Mouse (Mus musculus): ENCODE measurements around the gene Tspyl1. TPM values are rescaled to one million over a fixed set of nuclear protein-coding genes. Genes with fewer than 3 reads are reported as not detected.

Tspyl1 gene
- polyA plus RNA-seq, 1 experiment: 110 TPM

DNA sequence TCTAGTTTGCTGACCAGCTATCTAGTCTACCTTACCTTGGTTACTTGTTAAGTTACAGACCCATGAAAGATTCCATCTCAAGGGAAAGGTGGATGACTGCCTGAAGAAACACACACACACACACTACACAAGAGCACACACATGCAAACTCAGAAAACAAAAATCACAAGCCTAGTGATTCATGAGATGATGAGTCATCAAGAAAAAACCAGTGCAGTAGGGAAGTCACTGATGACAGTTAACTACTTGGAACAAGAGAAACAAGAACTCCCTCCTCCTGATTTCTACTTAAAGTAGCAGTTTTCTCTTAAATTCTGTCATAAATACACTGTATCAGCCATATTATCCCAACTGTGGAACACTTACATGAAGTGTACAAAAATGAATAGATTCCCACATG lies 25.1 kb downstream of the Tspyl1 start:
- Histone ChIP-seq H3K27me3 (ENCODE audit: control insufficient read depth, insufficient read depth, low read length) (no peaks in the 10 kb centered on the region), H3K27ac (ENCODE audit: insufficient read depth, low read length) (no peak overlapping the region), H3K4me3 (replicated peaks; ENCODE audit: insufficient read depth, low read depth, low read length) (no peak overlapping the region), H3K4me1 (ENCODE audit: control insufficient read depth, insufficient read depth, low read length) (peaks cover 3% of the 10 kb centered on the region; the same call in 1 of the 2 replicates)
- TF ChIP-seq CTCF (IDR thresholded peaks at IDR 0.05; ENCODE audit: borderline replicate concordance, insufficient read depth, low read depth, low read length) (no peak), POLR2A (IDR thresholded peaks at IDR 0.05; ENCODE audit: borderline replicate concordance, insufficient read depth, low read length) (no peak)
- no peak for DNase-seq

DNA sequence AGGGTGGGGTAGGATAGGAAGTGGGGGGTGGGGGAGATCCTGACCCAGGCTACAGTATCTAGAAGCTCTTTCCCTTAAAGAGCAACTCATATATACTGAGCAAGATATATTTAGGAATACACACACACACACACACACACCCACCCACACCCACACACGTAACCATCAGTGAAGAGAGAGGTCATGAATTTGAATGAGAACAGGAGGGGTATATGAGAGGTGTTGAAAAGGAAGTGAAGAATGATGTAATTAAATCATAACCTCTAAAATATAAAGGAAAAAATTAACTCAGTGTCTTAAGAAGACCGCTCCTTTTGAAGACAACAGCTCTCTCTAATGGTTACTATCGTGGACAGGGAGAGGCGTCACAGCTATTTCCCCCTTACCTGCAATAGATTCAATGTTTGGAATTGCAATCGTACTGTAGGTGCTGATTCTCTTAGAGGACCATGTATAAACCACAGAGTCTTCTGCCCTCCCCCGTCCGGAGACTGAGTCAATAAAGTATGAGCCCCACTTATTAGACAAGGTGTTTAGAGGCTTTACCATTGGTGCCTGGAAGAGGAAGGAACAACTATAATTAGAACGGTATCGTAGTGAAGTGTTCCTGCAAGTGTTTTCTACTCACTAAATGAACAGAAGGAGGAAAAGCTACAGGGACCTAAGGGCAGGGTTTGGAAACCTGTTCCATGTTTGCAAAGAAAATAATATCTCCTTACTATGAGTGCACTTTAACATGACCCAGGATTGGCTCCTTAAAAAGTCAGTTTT lies 28.1 kb downstream of the Tspyl1 start:
- Histone ChIP-seq H3K27me3 (ENCODE audit: control insufficient read depth, insufficient read depth, low read length) (no peaks in the 10 kb centered on the region), H3K27ac (ENCODE audit: insufficient read depth, low read length) (no peak overlapping the region), H3K4me3 (replicated peaks; ENCODE audit: insufficient read depth, low read depth, low read length) (no peak overlapping the region), H3K4me1 (ENCODE audit: control insufficient read depth, insufficient read depth, low read length) (no peaks in the 10 kb centered on the region; the same call in 1 of the 2 replicates)
- WGBS: 91% methylated on average over 9 of the region's 9 CpGs
- DNase-seq: no peak
- TF ChIP-seq CTCF (IDR thresholded peaks at IDR 0.05; ENCODE audit: borderline replicate concordance, insufficient read depth, low read depth, low read length) (no peak), POLR2A (IDR thresholded peaks at IDR 0.05; ENCODE audit: borderline replicate concordance, insufficient read depth, low read length) (no peak)

DNA sequence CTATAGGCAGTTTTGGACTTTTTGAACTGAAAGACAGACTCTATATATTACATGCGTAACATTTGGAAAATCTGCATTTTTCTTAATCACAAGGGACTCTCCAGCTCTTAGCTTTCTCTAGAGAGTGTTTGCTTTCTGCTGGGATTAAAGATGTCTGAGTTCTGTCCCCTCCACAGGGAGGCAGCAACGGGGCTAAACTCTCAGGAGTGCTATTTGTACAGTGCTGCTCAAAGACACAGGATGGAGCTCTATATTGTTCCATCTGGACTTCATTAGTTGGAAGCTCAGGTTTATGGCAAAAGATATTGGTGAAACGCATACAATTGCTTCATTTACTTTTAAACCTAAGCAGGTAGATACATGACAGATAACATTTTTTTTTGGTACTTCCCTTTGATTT lies 30.5 kb downstream of the Tspyl1 start:
- TF ChIP-seq POLR2A (IDR thresholded peaks at IDR 0.05; ENCODE audit: borderline replicate concordance, insufficient read depth, low read length) (no peak), CTCF (IDR thresholded peaks at IDR 0.05; ENCODE audit: borderline replicate concordance, insufficient read depth, low read depth, low read length) (no peak)

DNA sequence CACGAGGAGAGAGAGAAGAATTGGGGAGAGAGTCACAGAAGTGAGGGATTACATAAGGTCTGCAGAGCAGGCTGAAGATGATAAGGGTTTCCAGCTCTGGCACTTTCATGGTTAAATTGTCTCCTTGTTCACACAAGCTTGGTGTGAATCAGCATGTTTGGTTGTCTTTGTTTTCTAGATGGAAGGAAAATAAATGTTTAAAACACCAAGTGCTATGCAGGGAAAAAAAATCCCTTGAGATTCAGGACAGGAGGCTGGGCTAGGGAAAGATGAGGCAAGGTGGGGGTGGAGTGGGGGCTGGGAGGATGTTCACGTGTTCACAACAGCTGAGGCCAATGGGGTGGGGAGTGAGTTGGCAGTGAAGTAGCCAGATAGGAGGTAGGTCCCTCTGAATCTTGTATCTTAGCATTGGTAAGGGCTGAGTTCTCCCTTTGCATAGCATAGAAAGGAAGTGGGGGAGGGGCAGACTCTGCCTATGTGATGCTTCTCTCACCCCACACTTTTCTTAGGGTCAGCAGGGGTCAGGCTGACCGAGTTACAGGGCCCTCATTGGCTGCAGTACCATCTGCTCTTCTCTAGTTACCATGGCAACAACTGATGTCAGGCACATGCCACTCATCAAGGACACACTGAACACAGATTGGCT lies 34.7 kb downstream of the Tspyl1 start:
- H3K4me3 ChIP-seq (replicated peaks; ENCODE audit: insufficient read depth, low read depth, low read length): peak overlapping the region; percentile 33
- WGBS: 2% methylated on average over 3 of the region's 3 CpGs
- peak; percentile 71 to 88 for DNase-seq

More for the DNA sequence above, 30.5 kb downstream of the Tspyl1 start:
- DNase-seq: no peak
- no peak overlapping the region for H3K27ac ChIP-seq (ENCODE audit: insufficient read depth, low read length)
- H3K4me3 ChIP-seq (replicated peaks; ENCODE audit: insufficient read depth, low read depth, low read length): no peak overlapping the region
- peaks cover 12% of the 10 kb centered on the region; the same call in 1 of the 2 replicates for H3K4me1 ChIP-seq (ENCODE audit: control insufficient read depth, insufficient read depth, low read length)
- no peaks in the 10 kb centered on the region for H3K27me3 ChIP-seq (ENCODE audit: control insufficient read depth, insufficient read depth, low read length)
- 64% methylated on average over 3 of the region's 3 CpGs for WGBS

DNA sequence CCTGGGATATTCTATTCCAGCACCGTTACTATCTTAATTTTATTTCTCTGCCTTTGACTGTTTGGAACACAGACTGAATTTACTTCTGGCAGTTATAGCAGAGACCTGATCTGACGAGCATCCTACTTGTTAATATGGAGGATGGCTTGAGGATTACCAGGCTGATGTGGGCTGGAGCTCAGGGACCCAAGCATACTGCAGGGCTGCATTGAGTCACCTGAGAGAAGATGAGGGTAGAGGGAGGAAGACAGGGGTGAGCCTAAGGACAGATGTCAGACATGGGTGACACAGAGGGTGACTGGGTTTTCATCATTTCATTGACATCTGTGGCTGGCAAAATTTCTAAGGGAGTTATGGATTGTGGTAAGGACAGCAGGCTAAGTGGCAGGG lies 35.2 kb downstream of the Tspyl1 start:
- TF ChIP-seq CTCF (IDR thresholded peaks at IDR 0.05; ENCODE audit: borderline replicate concordance, insufficient read depth, low read depth, low read length) (no peak), POLR2A (IDR thresholded peaks at IDR 0.05; ENCODE audit: borderline replicate concordance, insufficient read depth, low read length) (no peak)
- Histone ChIP-seq H3K27ac (ENCODE audit: insufficient read depth, low read length) (peak overlapping the region; percentile 49), H3K27me3 (ENCODE audit: control insufficient read depth, insufficient read depth, low read length) (no peaks in the 10 kb centered on the region), H3K4me3 (replicated peaks; ENCODE audit: insufficient read depth, low read depth, low read length) (peak overlapping the region; percentile 33), H3K4me1 (ENCODE audit: control insufficient read depth, insufficient read depth, low read length) (peaks cover 12% of the 10 kb centered on the region; the same call in 1 of the 2 replicates)
- DNase-seq: no peak
- WGBS: 9% methylated on average over 2 of the region's 2 CpGs

More for the DNA sequence above, 34.7 kb downstream of the Tspyl1 start:
- Histone ChIP-seq H3K27ac (ENCODE audit: insufficient read depth, low read length) (peak overlapping the region; percentile 49), H3K4me1 (ENCODE audit: control insufficient read depth, insufficient read depth, low read length) (peaks cover 12% of the 10 kb centered on the region; the same call in 1 of the 2 replicates), H3K27me3 (ENCODE audit: control insufficient read depth, insufficient read depth, low read length) (no peaks in the 10 kb centered on the region)
- TF ChIP-seq CTCF (IDR thresholded peaks at IDR 0.05; ENCODE audit: borderline replicate concordance, insufficient read depth, low read depth, low read length) (no peak), POLR2A (IDR thresholded peaks at IDR 0.05; ENCODE audit: borderline replicate concordance, insufficient read depth, low read length) (peak; percentile 22; the same call in 1 of the 2 replicates)

DNA sequence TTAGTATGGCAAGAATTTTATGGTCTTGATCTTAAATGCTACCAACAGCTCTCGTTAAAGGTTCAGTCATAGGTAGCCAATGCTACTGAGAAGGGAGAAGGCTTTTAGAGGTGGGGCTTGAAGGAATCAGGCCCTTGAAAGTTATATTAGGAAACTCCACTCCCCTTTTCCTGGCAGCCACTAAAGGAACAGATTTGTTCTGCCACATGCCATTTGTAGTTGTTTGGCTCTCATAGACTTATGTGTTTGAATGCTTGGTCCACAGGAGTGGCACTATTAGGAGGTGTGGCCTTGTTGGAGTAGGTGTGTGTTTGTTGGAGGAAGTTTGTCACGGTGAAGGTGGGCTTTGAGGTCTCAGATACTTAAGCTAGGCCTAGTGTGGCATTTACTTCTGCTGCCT lies 38.8 kb downstream of the Tspyl1 start:
- 78% methylated on average over 2 of the region's 2 CpGs for WGBS

DNA sequence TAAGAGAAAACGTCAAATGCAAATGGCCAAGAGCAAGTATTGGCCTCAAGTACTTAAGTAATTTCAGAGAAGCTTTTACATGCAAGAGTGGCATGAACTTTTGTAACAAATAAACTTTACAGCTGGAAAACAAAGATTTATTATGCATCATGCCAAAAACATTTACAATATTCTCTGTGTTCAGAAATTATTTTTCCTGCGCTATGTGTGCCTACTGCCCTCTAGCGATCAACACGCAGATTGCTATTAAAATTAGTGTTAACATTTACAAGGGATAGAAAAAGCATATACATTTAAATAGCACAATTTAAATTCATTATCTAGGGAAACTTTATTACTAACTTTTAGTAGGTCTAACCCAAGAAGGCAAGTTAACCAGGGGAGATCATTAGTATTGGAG lies 44.7 kb downstream of the Tspyl1 start:
- no peaks in the 10 kb centered on the region for H3K4me1 ChIP-seq (ENCODE audit: control insufficient read depth, insufficient read depth, low read length)
- no peak overlapping the region for H3K4me3 ChIP-seq (replicated peaks; ENCODE audit: insufficient read depth, low read depth, low read length)
- DNase-seq: peak in 1 of 2 experiments; percentile 14
- TF ChIP-seq CTCF (IDR thresholded peaks at IDR 0.05; ENCODE audit: borderline replicate concordance, insufficient read depth, low read depth, low read length) (peak; percentile 51; the same call in 1 of the 2 replicates), POLR2A (IDR thresholded peaks at IDR 0.05; ENCODE audit: borderline replicate concordance, insufficient read depth, low read length) (no peak)
- H3K27me3 ChIP-seq (ENCODE audit: control insufficient read depth, insufficient read depth, low read length): no peaks in the 10 kb centered on the region
- WGBS: 21% methylated on average over 4 of the region's 4 CpGs
- H3K27ac ChIP-seq (ENCODE audit: insufficient read depth, low read length): no peak overlapping the region

More for the DNA sequence above, 38.8 kb downstream of the Tspyl1 start:
- DNase-seq: no peak
- Histone ChIP-seq H3K4me1 (ENCODE audit: control insufficient read depth, insufficient read depth, low read length) (peaks cover 8% of the 10 kb centered on the region; the same call in 1 of the 2 replicates), H3K4me3 (replicated peaks; ENCODE audit: insufficient read depth, low read depth, low read length) (no peak overlapping the region), H3K27me3 (ENCODE audit: control insufficient read depth, insufficient read depth, low read length) (no peaks in the 10 kb centered on the region), H3K27ac (ENCODE audit: insufficient read depth, low read length) (no peak overlapping the region)
- TF ChIP-seq POLR2A (IDR thresholded peaks at IDR 0.05; ENCODE audit: borderline replicate concordance, insufficient read depth, low read length) (no peak), CTCF (IDR thresholded peaks at IDR 0.05; ENCODE audit: borderline replicate concordance, insufficient read depth, low read depth, low read length) (no peak)
